Mouse (Mus musculus) Patski (cell line): ENCODE measurements at regions not wholly inside any gene's neighbourhood (a gene's known extent, or its start where the extent isn't known, plus 50 kb on each side); places are given as distances from the start of the nearest gene placed in this dataset.
A peak's percentile ranks its signal among the peaks of the same experiment; 100 is the strongest.

Source experiments
- ATAC-seq: fragments of 100-300 bp; one replicate; pipeline ENCODE4 v1.8.0; 2021
- CTCF ChIA-PET: fragments of 350-600 bp; sonication (Branson Sonifier 250); formaldehyde crosslinking; loops from one replicate; lab custom pipeline; 2022; ENCODE audit warnings: inconsistent platforms; lab: Charles Lee
- POLR2A ChIA-PET: fragments of 350-600 bp; sonication (Branson Sonifier 250); formaldehyde crosslinking; loops from one replicate; lab custom pipeline; 2022; ENCODE audit warnings: antibody characterized with exemption, inconsistent platforms; lab: Charles Lee
- DNase-seq: peaks from one replicate; pipeline ENCODE4 v3.0.0-alpha.2; 2011; ENCODE audit warnings: low read depth, low spot score
- H3K27me3 ChIP-seq: fragments of 371-371 bp; one replicate; pipeline ENCODE4 v1.5.1; 2021
- CTCF ChIP-seq: fragments of 100-300 bp; IDR thresholded peaks from one replicate; pipeline ENCODE4 v1.5.1; 2021
- in situ Hi-C: fragments of 300-500 bp; cut with MboI; formaldehyde crosslinking; loops from 3 replicates; pipeline ENCODE4 v1.11.1; 2018; ENCODE audit warnings: low pct_unique_long_range_greater_than_20kb, mixed read lengths

- POLR2A ChIA-PET: no interaction called here
- in situ Hi-C loops: no loop called here
- peaks cover 9% of the 10 kb centered on the region for H3K27me3 ChIP-seq
- no peak for TF ChIP-seq CTCF
- ATAC-seq: no peak
- DNase-seq: no peak
- CTCF ChIA-PET: no interaction called here
Measured at GRCm38 (mm10) chr7:37908618-37909130, 114.7 kb downstream of the Uri1 start.

DNA sequence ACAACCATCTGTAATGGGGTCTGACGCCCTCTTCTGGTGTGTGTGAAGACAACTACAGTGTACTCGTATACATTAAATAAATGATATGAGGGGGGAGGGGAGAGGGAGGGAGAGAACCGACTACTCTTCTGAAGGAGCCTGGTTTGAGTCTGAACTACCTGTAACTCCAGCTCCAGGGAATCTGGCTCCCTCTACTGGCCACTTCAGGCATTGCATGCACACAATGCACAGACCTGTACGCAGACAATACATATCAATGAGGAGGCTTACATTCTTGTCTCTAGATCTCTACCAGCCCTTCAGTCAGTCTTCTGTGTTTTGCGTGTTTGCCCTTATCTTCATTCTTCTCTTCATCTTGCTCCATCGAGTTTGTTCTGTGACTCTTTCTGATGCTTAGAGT lies 120.4 kb upstream of the Zfp536 start:
- ChIA-PET POLR2A (no interaction called here), CTCF (interaction anchor here (1.4 kb wide), 1 partner anchor 121 kb away, joined by 3 read pairs; no protein-coding TSS in a partner anchor)
- H3K27me3 ChIP-seq: peaks cover 2% of the 10 kb centered on the region
- TF ChIP-seq CTCF: peak; percentile 78
- ATAC-seq (no peak), DNase-seq (no peak)
- in situ Hi-C loops: loop anchor here (10.0 kb wide), 1 partner anchor 519 kb away; no protein-coding TSS in a partner anchor

- POLR2A ChIA-PET: interaction anchor here (0.6 kb wide), 1 partner anchor 310 kb away, joined by 4 read pairs; no protein-coding TSS in a partner anchor
- no peak for TF ChIP-seq CTCF
- peaks cover 28% of the 10 kb centered on the region for H3K27me3 ChIP-seq
- in situ Hi-C loops: no loop called here
- CTCF ChIA-PET: no interaction called here
- no peak for DNase-seq
- ATAC-seq: no peak
Measured at GRCm38 (mm10) chr7:37874382-37874781, 100.9 kb upstream of the Zfp536 start.

DNA sequence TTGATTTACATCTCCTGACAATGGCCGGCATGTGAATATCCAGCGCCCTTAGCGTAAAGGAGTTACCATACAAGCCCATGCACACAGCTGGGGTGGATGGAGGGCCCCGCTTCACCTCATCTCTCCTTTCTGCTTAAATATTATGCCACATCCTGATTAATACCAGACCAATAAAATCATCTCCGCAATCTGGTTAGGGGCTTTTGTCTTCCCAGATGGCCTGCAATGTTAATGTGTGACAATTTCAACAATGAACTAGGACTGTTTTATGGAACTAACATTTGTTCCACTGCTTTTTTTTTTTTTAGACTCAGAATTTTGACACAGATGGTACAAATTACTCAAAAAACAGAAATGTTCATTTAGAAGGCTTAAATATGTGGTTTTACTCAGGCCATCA lies 97.5 kb upstream of the Zfp536 start:
- ATAC-seq (no peak), DNase-seq (no peak)
- no peak for TF ChIP-seq CTCF
- H3K27me3 ChIP-seq: peaks cover 28% of the 10 kb centered on the region
- in situ Hi-C loops: no loop called here
- ChIA-PET POLR2A (no interaction called here), CTCF (no interaction called here)

DNA sequence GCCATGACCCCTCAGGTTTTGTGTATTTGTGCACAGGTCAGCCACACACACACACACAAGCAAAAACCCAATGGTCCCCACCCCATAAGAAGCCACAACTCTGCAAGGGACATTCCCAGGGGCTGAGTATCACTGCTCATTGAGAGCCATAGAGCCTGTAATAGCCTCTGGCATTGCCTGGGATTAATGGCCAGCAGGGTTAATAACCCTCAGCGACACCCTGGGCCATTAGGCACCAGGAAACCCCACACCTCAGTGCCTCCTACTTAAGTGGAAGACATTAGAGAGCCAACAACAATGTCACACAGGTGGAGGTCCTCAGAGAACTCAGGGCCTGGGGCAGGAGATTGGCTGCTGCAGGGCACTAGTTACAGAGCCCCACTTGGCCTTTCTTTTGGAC lies 93.0 kb upstream of the Zfp536 start:
- peak; percentile 22 for DNase-seq
- in situ Hi-C loops: no loop called here
- ChIA-PET CTCF (no interaction called here), POLR2A (no interaction called here)
- peak; percentile 73 for ATAC-seq
- no peak for TF ChIP-seq CTCF
- H3K27me3 ChIP-seq: peaks cover 11% of the 10 kb centered on the region

- ChIA-PET POLR2A (interaction anchor here (0.6 kb wide), 1 partner anchor 1144 kb away, joined by 10 read pairs; no protein-coding TSS in a partner anchor), CTCF (no interaction called here)
- TF ChIP-seq CTCF: no peak
- H3K27me3 ChIP-seq: no peaks in the 10 kb centered on the region
- peak; percentile 90 for DNase-seq
- peak; percentile 90 for ATAC-seq
- in situ Hi-C loops: no loop called here
Measured at GRCm38 (mm10) chr7:37851471-37851870, 78.0 kb upstream of the Zfp536 start.

GRCm38 (mm10) chr7:37845201-37845600 lies 71.8 kb upstream of the Zfp536 start:
- ChIA-PET CTCF (no interaction called here), POLR2A (interaction anchor here (0.6 kb wide), 1 partner anchor 261 kb away, joined by 8 read pairs; no protein-coding TSS in a partner anchor)
- no peak for DNase-seq
- H3K27me3 ChIP-seq: no peaks in the 10 kb centered on the region
- no peak for TF ChIP-seq CTCF
- no peak for ATAC-seq
- in situ Hi-C loops: no loop called here

DNA sequence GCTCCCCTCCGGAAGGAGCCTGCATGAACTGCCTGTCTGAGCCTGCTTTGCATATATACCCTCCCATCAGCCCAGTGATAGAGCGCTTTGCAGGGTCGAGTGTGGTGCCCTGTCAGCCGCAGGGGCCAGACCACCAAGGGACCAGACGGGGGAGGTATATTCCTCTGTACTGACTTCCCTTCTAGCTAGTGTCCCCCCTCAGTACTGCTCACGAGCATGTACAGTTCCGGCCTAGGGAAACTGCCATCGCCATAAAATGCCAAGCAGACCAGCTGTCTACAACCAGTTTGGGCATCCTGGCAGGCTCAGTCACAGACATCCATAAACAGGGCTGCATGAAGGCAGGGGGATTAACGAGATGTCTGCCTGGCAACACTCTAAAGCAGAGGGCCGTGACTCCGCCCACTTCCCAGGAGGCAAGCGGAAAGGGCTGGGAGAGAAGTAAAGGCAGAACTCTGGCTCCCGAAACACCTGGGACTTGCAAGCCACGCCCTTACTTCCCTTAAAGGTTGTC lies 68.6 kb upstream of the Zfp536 start:
- ChIA-PET POLR2A (no interaction called here), CTCF (no interaction called here)
- in situ Hi-C loops: no loop called here
- no peaks in the 10 kb centered on the region for H3K27me3 ChIP-seq
- no peak for TF ChIP-seq CTCF
- no peak for ATAC-seq
- DNase-seq: no peak

DNA sequence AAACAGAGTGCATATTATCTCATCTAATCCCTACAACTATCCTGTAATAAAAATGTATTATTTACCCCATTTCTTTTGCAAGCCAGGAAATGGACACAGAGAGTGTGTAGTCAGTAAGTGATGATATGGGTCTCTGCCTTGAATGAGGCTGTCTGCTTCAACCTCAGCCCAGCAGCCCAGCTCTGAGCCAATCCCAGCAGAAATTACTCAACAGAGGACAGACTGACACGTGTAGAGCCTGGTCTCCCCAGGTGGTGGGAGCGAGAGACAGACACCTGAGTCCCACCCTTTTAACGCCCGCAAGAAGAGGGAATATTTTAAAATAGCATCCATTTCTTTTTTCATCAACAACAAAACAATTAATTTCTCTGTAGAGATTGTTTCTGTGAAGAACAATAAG lies 68.1 kb upstream of the Zfp536 start:
- in situ Hi-C loops: no loop called here
- POLR2A ChIA-PET: no interaction called here
- CTCF ChIA-PET: no interaction called here
- TF ChIP-seq CTCF: no peak
- DNase-seq (no peak), ATAC-seq (no peak)
- no peaks in the 10 kb centered on the region for H3K27me3 ChIP-seq

DNA sequence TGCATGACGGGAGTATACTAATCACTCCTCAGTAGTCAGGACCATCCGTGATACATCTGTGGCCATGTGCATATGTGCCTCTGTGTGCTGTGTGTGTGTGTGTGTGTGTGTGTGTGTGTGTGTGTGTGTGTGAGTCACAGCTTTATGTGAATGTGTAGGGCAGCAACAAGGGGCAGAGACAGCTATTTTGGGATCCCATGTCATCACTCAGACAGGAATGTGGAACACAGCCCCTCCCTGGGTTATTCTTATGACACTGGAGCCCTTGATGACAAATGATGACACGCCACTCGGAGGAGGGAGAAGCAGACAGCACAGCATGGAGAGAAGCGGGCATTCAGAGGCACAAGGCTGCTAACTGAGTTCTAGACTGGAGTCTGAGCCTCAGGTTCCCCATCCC lies 64.4 kb upstream of the Zfp536 start:
- CTCF ChIA-PET: no interaction called here
- ATAC-seq (no peak), DNase-seq (no peak)

DNA sequence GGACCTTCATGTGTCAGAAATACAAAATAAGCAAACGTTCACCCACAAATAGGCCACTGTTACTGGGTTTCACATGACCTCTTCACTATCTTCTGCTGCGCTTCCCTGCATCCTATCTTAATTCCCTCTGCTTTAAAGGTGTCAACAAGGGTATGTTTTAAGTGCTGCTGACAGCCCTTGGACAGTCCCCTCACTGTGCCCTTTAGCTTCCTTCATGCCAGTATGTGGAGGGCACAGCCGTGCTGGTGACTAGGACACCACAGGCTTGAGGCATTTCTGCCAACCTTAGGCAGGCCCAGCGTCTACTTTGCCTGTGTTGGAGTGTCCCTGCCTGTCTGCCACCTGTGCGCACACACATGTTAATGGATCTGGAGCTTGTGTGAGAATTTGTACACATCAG lies 63.9 kb upstream of the Zfp536 start:
- POLR2A ChIA-PET: interaction anchor here (0.6 kb wide), 1 partner anchor 34 kb away, joined by 3 read pairs; no protein-coding TSS in a partner anchor
- in situ Hi-C loops: no loop called here
- TF ChIP-seq CTCF: no peak

More for the DNA sequence above, 64.4 kb upstream of the Zfp536 start:
- peaks cover 3% of the 10 kb centered on the region for H3K27me3 ChIP-seq
- TF ChIP-seq CTCF: no peak
- in situ Hi-C loops: no loop called here
- POLR2A ChIA-PET: no interaction called here

DNA sequence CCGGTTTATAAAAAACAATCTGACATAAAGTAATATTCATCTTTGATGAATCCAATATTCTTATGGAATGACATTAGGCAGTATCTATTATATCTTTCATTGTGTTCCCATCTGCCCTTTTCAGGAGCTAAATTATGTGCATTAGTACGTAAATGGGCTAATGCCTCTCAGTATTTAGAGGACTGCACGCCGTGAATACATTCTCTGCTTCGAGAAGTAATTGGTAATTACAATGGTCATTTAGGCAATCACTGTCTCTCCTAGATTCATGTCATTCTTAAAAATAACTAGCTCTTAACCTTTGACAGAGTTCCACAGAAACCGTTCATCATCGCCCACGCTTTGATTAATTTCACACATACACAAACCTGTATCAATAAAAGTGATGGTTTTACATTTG lies 60.0 kb upstream of the Zfp536 start:
- no peak for DNase-seq
- no peak for ATAC-seq
- POLR2A ChIA-PET: no interaction called here
- in situ Hi-C loops: no loop called here
- CTCF ChIA-PET: no interaction called here
- H3K27me3 ChIP-seq: peaks cover 9% of the 10 kb centered on the region
- TF ChIP-seq CTCF: no peak

More for the DNA sequence above, 63.9 kb upstream of the Zfp536 start:
- peaks cover 6% of the 10 kb centered on the region for H3K27me3 ChIP-seq
- ATAC-seq: no peak
- DNase-seq: no peak
- CTCF ChIA-PET: no interaction called here
